ENCODE assay signal across 21 mouse cellular contexts in genomic region chr3:17360253-17360652, GRCm38 (mm10).
"Had no signal": no experiment of that assay in that cellular context is flagged by ENCODE, and none has a peak within 500 bp of the region (broad histone marks: within the 10 kb centered on the region; RNA-seq: fewer than 3 reads in every experiment).

No protein-coding gene starts in this region.

- H3K4me2 ChIP-seq: kidney, embryonic 15.5 days; limb, embryonic 12.5 days; limb, embryonic 15.5 days; liver, embryonic 11.5 days; lung, embryonic 14.5 days; neural tube, embryonic 12.5 days had no signal

- H3K4me1 ChIP-seq: kidney, embryonic 15.5 days; limb, embryonic 12.5 days; limb, embryonic 15.5 days; megakaryocyte, embryonic 14.5 days; midbrain, embryonic 10.5 days; neural tube, embryonic 12.5 days had no signal

- ATAC-seq: liver, postnatal 0 days; lung, postnatal 0 days had no signal

- DNase-seq: kidney, adult 8-10 months; kidney, postnatal 10 days; kidney, postnatal 36 days; layer of hippocampus, postnatal 36 days; left cerebral cortex, postnatal 4 days; liver, postnatal 0 days; lung, embryonic 14.5 days; lung, postnatal 36 days; midbrain, embryonic 14.5 days; retina, postnatal 1 day; thymus, adult 18-20 months; thymus, postnatal 36 days had no signal

- H3K36me3 ChIP-seq: kidney, embryonic 15.5 days; limb, embryonic 12.5 days; limb, embryonic 15.5 days; midbrain, embryonic 10.5 days; neural tube, embryonic 12.5 days had no signal

- H3K4me3 ChIP-seq: kidney, embryonic 15.5 days; limb, embryonic 12.5 days; limb, embryonic 15.5 days; megakaryocyte, embryonic 14.5 days; midbrain, embryonic 10.5 days; neural tube, embryonic 12.5 days had no signal

- H3K9me3 ChIP-seq: kidney, embryonic 15.5 days; limb, embryonic 12.5 days; limb, embryonic 15.5 days; megakaryocyte, embryonic 14.5 days; midbrain, embryonic 10.5 days; neural tube, embryonic 12.5 days had no signal

- H3K9ac ChIP-seq: kidney, embryonic 15.5 days; limb, embryonic 12.5 days; limb, embryonic 15.5 days; liver, embryonic 14.5 days; liver, postnatal 0 days; lung, embryonic 14.5 days; neural tube, embryonic 12.5 days had no signal

- H3K27ac ChIP-seq: kidney, embryonic 15.5 days; limb, embryonic 12.5 days; limb, embryonic 15.5 days; liver, embryonic 14.5 days; midbrain, embryonic 10.5 days; neural tube, embryonic 12.5 days had no signal

- H3K27me3 ChIP-seq: kidney, embryonic 15.5 days; limb, embryonic 12.5 days; limb, embryonic 15.5 days; megakaryocyte, embryonic 14.5 days; neural tube, embryonic 12.5 days had no signal
